Mouse (Mus musculus): ENCODE data around the gene Sort1.
"Not testable (repeated sequence)": the region's sequence is repeated elsewhere in the genome, so short reads cannot be mapped to it uniquely, and the experiment has no call there.

The Sort1 gene

GRCm38 (mm10) chr3:108283781-108284601, at the start of gene Sort1:
Sort1 (plus strand) TSS chr3:108284082.
- in situ Hi-C loops (cut with MboI, MseI) = no loop called here

GRCm38 (mm10) chr3:108237474-108238102, 46.3 kb upstream of the Sort1 start:
- in situ Hi-C loops (cut with MboI, MseI) = not testable (repeated sequence)

- in situ Hi-C loops (cut with MboI, MseI) = no loop called here
Measured at GRCm38 (mm10) chr3:108241243-108241839, 42.5 kb upstream of the Sort1 start.

GRCm38 (mm10) chr3:108246857-108247256, 37.0 kb upstream of the Sort1 start:
- in situ Hi-C loops (cut with MboI, MseI) = no loop called here

GRCm38 (mm10) chr3:108256719-108257637, 26.9 kb upstream of the Sort1 start, which contains the start of gene Psma5:
Psma5 (plus strand) TSS chr3:108256926.
- in situ Hi-C loops (cut with MboI, MseI) = no loop called here

GRCm38 (mm10) chr3:108257831-108258500, 25.9 kb upstream of the Sort1 start:
- in situ Hi-C loops (cut with MboI, MseI) = no loop called here

GRCm38 (mm10) chr3:108259319-108259718, 24.6 kb upstream of the Sort1 start:
- in situ Hi-C loops (cut with MboI, MseI) = no loop called here

- in situ Hi-C loops (cut with MboI, MseI) = loop anchor here (5.0 kb wide), 1 partner anchor 108 kb away; no protein-coding TSS in a partner anchor
Measured at GRCm38 (mm10) chr3:108279495-108279894, 4.4 kb upstream of the Sort1 start.

GRCm38 (mm10) chr3:108282401-108283240, 1.3 kb upstream of the Sort1 start:
- in situ Hi-C loops (cut with MboI, MseI) = no loop called here

DNA sequence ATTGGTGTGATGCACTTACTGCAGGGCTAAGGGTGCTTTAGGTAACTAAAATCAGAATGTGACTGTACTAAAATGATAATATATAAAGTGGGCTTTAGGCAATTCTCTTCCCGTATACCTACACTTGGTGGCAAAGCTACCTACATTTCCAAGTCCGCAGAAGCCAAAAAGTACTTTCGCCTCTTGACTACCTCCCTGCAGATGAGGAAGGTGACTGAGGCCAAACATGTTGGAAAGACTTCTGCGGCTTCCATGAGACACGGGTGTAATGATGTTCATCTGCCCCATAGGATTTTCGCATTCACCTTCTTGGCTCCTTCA, 681 bp upstream of the Sort1 start:
- in situ Hi-C loops (cut with MboI, MseI) = no loop called here

GRCm38 (mm10) chr3:108285078-108285711, 1.3 kb downstream of the Sort1 start:
- in situ Hi-C loops (cut with MboI, MseI) = no loop called here

- in situ Hi-C loops (cut with MboI, MseI) = no loop called here
Measured at GRCm38 (mm10) chr3:108286671-108287439, 3.0 kb downstream of the Sort1 start.

DNA sequence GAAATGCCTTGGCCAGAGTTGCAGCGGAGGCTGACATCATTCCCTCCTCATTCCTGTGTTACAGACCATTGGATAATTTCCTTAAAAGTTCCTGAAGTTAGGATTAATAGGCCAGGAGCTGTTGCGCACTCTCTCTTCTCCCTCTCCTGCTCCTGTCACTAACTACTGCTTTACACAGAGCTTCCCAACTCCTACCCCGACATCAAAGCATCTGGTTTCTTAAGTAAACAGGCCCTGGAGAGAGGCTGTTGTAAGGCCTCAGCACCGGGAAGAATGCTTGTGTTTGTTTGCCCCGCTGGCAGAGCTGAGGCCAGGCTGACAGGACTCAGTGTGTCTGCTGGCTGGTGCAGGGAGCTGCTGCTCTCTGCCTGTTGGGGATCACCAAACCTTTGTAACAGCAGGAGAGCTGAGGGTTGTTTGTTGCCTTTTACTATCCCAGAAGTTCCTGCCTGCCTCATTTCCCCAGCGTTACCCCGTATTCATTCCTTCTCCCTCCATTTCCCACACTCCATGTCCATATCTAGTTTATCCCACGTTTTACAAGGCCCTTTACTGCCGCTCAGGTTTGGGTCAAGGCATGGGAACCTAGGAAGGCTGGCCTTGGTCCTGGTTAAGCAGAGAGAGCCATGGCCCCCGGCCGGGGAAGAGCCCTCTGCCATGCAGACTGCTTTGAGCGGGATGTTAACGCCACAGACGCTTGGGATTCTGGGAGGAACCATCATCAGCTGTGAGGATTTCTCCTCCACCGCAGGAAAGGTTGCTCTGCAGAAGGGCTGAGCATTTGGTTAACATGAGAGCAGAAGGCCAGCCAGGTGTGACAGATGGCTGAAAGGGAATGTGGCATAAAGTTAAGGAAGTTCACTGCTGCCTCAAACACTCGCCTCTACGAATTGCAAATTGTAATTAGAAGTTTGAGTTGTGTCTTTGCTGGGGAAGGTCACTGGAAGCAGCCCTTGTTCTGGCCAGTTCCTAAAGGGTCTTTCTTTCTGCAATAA, 4.2 kb downstream of the Sort1 start:
- in situ Hi-C loops (cut with MboI, MseI) = no loop called here

GRCm38 (mm10) chr3:108289311-108290130, 5.6 kb downstream of the Sort1 start:
- in situ Hi-C loops (cut with MboI, MseI) = no loop called here

DNA sequence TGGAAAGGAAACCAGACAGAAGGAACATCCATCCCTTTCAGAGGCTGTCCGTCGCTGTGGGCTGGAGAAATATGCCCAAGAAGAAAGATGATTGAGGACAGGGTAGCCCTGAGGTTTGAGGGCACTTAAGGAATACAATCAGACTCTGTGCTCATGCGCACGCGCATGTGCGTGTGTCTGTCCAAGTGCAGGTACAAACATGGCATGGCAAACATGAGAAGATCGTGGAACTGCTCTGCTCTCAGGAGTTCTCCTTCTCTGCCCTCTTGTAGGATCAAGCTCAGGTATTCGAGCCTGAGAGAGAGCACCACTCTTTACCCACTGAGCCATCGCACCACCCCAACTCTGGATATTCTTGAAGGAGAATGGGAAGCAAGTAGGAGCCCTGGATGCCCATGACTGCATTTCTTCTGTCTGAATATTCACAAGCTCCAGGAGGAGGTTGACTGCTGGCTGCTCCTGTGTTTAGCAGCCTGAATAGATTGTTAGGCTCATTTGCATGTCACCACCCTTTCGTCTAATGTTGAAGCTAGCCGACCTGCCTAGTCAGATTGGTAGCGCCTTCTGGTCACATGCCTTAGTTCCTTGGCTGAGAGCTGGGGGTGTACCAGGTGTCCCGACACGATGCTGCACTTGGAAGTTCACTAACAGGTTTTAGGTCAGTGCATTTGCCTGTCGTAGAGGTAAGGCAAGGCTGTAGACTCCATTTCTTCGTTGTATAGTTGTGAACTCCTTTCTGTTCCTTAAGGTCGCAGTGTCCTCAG, 7.3 kb downstream of the Sort1 start:
- in situ Hi-C loops (cut with MboI, MseI) = no loop called here

- in situ Hi-C loops (cut with MboI, MseI) = no loop called here
Measured at GRCm38 (mm10) chr3:108294398-108294797, 10.5 kb downstream of the Sort1 start.
